Mouse (Mus musculus) frontal cortex, adult 2 months (tissue): ENCODE results near the gene Mettl25. TPM values are rescaled to one million over a fixed set of nuclear protein-coding genes. Genes with fewer than 3 reads are reported as not detected.
A peak's percentile ranks its signal among the peaks of the same experiment; 100 is the strongest.

ENCODE experiments used
- DNase-seq, 2 experiments: peaks; one replicate each; pipeline ENCODE4 v3.0.0; 2022; ENCODE audit warnings: low spot score in 1 of 2; ENCODE audit errors: extremely low spot score in 1 of 2
- polyA plus RNA-seq: library from polyadenylated mRNA; depleted of rRNA; stranded (reverse); fragments of >200 nt; gene quantifications from 2 replicates; pipeline ENCODE4 v1.2.3, GENCODE M21; 2012; rRNA removed

The Mettl25 gene
- 11.8 and 12.0 TPM in 2 replicates for polyA plus RNA-seq

DNA sequence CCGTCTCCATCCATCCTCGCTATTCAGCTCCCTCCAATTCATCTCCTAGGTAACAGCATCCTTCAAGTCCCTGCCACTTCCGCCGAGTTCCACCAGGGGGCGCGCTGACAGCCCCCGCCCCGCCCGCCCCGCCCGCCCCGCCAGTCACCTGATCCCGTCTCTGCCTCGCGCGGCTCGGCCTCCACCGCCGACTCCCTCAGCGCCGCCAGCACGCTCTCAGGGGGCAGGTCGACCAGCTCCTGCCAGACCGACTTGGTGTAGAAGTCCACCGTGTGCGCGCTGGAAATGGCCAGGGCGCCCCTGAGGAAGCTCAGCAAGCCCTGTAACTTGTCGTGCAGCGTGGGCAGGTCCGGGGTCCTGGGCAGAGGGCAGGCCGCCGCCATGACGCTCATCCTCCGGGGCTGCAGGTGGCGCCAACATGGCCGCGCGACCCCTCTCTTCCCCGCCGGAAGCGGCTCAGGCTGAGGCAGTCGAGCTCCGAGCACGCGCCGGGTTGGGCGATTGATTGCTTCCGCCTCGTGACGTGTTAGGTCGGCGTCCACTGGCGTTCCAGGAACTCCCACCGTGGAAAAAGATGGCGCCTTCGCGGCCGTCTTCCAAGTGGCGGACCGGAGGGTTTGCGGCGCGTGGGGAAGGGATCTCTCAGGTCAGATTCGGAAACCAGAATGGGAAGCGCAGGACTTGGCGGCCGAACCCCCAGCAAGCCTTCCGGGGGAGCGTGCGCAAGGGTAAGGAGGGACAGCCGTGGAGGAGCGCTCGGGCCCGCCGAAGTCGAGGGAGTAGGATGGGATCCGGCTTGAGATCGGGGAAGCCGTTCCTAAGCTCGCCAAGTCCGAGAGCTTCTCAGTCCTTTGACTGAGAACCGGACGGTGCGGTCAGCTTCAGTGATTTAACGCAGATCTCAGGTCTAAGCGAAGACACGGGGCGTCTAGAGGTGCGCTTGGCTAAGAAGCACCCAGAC, at the start of gene Mettl25, which contains the start of gene Ccdc59:
Gene Mettl25, minus strand, starts transcription at position 453 of the 961 bp plus-strand sequence.
Gene Ccdc59, plus strand, starts transcription at position 140 of the 961 bp plus-strand sequence.
- peak; percentile 93 to 98 for DNase-seq

DNA sequence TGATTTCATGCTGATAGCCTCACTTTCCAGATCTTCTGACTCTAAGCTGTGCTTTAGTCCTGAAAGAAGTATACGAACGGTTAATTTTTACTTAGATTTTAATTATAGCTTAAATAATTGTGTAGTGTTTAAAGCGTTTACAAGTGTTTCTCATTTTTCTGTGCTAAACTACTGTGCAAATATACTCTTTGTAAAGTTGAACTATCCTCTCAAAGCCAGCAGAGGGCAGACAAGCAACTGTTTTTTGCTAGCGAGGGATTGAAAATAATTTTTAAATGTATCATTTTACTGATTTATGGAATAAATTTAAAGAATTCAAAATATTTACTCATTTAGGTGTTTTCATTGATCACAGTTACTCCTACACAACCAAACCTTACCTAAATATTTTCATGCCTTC, 26.1 kb upstream of the Mettl25 start:
- DNase-seq = peak in 1 of 2 experiments; percentile 59

DNA sequence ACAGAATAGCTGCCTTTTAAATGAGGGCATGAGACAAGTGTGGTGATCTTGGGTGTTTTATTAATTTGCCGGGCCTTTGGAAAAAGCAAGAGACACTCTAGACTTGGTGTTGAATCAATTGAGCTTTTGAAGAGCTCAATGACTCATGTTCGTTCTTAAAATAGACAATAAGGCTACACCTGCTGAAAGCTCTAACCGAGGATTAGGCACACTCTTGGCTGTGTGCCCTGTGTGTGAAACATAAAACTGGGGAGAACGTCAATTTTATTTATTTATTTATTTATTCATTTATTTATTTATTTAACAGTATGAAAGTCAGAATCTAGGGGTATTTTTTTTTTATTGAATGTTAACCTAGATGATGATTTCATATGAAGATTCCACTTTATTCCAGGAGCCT, 10.0 kb upstream of the Mettl25 start:
- DNase-seq = peak in 1 of 2 experiments; percentile 22

DNA sequence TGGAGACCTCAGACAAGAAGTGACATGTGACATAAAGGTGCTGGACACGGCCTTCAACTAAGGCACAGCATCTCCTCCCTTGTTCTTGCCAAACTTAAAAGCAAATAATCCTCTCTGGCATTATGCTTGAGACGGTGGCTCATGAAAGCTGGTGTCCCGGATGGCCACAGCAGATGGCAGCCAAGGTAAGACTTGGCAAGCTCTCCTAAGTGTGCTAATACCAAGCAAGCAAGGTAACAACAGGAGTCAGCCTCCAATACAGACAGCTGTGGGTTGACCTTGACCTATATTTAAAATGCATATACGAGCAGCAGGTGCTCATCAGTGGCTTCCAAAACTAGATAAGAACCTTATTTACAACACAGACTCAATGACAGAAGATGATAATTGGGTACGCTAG, 9.1 kb upstream of the Mettl25 start:
- no peak for DNase-seq

DNA sequence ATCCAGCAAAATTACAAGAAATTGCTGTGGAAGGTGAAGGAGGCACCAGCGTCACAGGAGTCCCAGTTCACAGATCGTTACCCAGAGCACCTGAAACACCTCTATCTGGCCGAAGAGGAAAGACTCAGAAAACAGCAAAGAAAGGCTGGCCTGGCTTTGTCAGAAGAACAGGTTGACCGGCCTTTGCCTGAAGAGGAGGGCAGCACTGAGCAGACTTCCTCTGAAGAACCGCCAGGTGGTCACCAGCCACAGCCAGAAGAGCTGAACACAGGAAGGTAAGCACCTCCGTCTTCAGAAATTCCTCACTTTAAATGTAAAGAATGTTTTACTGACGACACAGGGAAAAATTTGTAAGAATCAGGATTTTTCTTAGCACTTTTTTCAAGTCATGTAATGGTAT, 1.4 kb upstream of the Mettl25 start:
- no peak for DNase-seq

DNA sequence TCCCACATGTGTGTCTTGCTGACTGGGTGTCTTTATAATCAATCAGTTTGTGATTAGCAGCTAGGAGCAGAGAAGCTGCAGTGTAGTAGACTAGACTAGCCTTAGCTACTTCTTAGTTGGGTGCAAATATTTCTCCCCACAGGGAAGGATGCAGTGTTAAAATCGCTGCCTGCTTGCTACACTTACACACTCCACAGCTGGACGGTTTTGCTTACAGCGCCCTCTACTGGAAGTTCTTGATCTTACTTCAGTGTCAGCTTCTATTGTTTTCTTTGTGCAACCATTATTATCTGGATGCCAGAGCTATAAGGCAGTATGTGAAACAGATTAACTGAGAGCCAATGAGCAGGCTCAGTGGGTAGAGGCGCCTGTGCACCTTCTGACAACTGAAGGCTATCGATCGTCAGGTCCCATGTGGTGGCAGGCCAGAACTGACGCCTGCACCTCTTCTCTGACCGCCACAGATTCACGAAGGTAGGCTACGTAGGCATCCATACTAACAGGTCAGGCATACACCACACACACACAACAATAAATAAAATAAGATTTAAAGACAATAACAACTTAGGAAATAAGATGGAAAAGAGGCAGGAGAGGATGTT, 6.5 kb downstream of the Mettl25 start:
- DNase-seq = peak; percentile 29 to 70

DNA sequence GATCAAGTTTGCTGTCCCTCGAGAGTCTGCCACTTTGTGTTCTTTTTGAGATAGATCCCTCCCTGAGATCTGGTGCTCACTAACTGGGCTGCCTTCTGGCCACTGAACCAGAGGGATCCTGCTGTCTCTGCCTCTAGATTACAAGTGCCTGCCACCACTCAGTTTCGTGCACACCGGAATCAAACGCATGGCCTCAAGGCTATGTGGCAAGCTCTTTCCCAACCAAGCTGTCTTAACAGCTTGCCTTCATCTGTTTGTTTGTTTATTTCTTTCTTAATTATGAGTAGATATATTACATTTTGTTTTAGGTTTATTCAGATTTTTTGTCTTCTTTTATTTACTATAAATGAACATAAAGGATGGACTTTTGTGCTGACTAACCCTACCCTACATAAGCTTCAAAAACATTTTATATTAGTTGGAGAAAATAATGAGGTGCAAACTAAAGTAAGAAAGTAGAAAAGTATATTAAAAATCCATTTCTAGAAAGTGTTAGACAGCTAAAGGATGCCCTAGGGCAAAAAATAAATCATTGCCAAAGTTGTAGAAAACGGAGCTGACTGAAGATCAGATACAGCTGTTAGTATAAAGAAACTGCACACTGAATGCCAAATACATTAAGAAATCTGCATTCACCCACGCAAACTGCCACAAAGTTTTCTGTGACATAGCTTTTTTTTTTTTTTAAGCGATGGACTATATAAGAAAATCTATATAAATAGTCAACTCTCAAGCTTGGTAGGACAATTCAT, 34.7 kb downstream of the Mettl25 start:
- DNase-seq = no peak

DNA sequence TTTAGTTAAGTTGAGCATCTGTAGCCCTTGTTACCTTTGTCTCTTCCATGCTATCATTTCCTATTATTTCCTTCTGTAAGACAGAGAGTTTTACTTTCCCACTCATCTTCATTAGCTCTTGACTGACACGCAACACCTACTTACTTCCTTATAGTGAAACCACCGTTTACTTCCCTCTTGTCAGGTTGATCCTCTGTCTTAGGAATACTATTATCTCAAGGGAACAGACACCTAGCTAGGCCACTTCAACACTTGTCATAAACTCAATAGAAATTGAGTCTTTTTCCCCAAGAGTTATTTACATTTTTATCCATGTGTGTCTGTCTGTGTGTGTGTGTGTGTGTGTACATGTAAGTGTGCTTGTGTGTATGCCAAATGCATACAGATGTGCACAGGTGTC, 37.7 kb downstream of the Mettl25 start:
- no peak for DNase-seq

DNA sequence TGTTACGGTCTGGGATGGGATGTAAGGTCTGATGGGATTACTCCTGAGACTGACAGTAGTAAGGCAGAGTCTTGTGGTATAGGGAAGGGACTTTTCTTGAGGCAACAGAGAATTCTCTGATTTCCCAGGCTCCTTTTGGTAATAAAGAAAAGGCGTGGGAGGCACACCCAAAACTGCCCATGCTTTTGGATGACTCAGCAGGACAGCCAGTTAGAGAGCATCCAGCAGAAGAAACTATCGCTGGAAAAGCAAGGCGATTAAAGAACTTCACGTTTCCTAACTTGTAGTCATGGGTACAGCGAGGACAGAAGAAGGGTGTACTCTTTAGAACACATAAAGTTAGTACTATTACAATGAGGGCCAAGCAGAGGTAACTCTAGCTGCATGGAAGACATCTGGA, 39.0 kb downstream of the Mettl25 start:
- peak in 1 of 2 experiments; percentile 9 for DNase-seq

DNA sequence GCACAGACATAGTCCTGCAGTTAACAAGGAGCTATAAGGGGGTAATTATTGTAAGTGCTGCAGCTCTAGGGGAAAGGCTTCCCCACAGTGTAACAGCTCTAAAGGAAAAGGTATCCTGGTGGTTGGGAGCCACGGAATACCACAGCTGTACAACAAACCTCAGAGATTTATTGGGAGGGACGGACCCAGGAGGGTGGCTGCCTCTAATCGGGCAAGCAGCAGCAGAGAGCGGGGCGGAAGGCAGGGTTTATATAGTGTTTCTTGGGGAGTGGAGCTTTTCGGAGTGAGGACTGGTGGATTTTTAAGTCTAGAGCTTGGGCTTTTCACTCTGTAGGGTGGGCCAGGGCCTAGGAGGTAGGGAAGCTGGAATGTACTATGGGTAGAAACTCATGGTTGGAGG, 40.0 kb downstream of the Mettl25 start:
- DNase-seq = no peak

DNA sequence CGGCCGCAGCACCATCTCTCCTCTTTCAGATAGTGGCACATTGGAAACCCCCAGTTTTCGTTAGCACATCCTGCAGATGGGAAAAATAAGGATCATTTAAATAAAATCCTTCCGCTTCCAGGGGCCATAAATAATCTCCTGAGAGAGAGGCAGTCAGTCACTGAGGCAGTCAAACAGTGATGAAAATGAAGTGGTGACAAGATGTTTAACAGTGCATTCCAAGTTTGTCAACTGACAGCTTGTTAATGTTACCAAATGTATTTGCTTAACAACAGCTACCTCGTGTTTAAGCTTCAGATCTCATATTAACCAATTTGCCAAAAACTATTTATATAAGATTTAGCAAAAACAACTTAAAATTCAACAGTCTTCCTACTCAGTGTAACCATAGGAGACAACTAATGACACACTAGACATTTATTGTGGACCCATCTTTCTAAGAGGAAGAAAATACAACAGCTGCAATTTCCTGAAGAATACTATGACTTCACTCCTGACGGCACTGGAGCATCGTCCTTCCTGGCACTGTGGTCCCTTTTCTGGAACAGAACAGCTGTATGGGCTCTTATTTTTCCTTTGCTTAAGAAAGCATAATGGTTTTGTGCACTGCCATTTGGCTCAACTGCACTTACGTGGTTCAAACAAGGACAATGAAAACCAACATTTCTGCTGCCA, 43.8 kb downstream of the Mettl25 start:
- no peak for DNase-seq

DNA sequence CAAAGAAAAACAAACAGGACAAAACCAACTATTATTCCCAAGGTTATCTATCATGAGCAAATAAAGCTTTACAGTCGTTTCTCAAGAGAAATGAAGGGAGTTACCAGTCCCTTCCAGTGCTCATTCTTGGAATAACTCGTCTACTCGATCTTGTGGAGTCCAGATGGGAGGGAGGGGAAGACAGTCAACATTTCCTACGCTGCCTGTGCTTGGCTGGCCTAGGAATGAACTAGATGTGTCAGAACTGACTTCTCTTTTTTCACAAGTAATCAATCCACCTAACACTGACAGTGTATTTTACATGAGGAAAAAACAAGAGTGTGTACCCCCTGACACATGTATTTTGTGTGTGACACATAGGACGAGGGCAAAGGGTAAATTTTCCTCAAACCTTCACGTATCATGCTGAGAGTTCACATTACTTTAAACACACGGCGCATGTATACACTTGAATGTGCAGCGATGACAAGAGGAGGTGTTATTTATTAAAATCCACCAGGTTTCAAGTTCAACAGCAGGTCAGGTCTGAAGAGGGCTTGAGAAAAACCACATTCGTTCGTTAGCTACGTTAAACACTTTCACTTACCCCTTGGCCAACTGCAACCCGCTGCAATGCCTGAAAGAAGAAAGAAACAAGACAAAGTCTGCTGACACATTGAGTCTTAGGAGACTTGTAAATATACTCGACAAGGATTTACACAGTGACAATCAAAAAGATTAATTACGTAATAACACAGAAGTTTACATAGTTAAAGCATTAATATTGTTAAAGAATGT, 47.2 kb downstream of the Mettl25 start:
- no peak for DNase-seq

DNA sequence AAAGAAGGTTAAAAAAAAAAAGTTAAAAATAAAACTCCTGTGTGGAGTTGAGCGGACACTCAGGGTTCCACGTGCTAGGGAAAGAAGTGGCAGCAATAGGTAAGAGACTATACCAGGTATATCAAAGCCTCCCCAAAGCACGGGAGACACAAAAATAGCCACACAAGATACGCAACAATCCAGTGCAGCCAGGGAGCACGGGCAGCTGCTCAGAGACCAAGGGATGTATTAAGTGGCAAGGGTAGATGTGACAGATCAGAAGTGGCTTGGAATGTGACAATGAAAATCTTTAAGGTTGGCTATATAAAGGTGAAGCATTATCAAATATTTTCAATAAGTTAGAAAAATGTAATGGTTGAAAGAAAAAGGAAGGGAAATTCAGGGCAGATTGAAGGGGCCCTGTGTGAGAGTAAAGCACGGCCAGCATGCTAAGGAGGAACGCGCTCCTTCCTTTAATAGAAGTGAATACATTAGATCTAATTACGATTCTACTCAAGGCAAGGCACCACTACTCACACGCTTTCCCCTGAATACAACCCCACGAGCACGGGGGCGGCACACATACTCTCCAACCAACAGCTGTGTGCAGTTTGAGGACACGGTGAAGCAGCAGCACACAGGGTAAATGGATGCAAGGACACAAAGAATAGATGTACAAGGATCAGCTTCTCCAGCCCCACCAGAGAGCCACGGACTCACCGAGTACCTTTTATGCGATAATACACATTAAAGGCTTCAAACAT, 52.3 kb downstream of the Mettl25 start:
- DNase-seq = peak; percentile 58 to 75

DNA sequence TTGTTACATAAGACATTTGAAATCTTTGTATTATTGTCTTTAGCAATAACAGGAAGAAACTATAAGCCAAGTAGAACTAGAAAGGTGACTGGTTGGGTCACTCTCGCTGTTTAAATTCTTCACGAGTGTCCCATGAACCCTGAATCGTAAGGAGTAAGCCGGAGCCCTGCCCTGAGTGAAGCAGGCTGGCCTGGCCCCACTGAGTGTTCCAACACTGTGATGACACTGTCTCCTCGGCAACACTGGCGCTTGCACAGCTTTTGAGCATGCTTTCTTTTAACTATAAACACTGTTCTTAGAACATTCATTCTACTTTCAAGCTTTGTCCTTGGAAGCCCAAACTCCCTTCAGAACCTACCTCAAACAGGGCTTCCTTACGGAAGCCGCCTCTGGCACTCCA, 57.4 kb downstream of the Mettl25 start:
- DNase-seq = peak in 1 of 2 experiments; percentile 13

DNA sequence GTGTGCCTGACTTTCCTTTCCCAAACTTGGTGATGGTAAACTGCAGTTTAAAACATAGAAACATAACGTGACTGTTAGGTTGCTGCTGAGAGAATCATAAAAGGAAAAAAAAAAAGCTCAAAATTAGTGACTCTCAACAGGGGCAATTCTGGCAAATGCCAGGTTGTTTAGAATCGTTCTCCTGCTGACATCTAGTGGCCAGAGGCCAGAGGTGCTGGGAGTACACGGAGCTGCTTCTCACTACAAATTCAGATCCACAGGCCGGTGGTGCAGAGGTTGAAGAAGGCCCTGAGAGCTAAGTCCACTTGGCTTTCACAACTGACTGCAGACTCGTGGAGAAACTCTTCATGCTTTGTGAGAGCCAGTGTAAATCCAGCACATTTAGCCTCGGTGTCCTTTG, 66.8 kb downstream of the Mettl25 start:
- DNase-seq = peak; percentile 53 to 89

DNA sequence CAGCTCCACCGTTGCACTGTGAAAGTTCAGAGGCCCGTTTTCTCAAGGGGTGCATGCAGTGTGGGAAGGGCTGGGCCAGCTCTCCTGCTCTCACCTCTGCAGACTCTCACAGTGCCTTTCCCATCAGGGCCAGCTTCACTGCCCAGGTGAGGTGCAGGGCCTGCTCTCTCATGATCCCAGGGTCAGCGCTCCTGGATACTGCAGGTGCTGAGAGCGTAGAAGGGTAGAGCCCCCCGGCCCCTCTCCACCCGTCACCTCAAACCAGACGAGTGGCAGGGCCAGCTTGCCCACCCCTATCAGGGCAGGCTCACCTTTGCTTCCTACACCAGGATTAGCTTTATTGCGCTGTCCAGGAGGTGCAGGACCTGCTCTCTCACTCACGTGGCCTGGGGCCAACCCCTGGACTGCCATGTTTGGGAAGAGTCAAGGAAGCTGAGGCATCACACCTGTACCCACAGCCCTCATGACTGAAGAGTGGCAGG, 68.3 kb downstream of the Mettl25 start:
- no peak for DNase-seq

DNA sequence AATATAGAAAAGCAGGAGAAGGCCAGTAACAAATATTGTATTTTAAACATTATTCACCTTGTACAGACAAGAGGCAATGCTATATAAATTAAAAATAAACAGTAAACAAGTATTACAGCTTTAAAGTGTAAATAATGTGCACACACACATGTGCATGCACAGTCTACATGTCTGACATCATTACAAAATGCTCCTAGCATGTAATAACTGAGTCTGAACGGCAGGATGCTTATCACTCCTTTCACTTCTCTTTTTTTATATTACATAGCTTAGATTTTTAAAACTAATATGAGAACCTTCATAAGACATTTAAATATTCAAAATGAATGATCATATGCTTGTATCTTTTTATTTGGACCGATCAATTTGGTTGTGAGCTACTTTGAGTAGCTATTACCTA, 77.2 kb downstream of the Mettl25 start:
- no peak for DNase-seq

DNA sequence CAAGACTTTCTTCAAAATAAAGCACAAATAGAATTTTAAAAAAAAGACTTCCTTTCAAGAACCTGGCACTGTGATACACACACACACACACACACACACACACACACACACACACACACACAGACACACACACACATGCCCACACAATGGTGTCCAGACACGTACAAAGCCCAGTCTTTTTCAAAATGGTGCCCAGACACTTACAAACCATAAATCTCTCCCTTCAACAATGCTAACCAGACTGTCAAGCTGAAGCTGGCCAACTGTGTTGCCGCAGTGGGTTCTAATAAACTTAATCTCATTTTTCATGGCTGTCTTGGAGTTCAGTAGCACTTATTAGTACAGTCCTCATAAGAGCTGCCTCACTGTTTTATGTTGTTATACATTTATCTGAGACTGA, 80.7 kb downstream of the Mettl25 start:
- DNase-seq = no peak

DNA sequence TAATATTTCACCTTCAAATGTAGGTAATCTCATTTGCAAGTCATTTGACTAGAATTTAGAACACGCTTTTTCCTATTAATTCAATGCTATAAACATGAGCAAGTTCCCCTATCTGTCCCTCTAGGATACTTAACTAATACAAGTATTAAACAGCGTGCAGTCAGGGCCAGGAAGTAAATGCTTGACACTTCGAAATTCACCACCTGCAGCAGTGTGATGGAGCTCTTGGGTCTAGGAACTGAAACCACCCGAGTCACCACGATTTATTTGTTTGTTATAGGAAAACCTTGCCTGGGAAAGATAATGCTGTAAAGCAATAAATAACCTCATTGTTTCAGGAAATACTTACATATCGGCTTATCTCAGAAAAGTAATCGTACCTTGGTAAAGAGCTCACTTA, 81.1 kb downstream of the Mettl25 start:
- DNase-seq = no peak
